Mouse (Mus musculus): ENCODE measurements at regions not wholly inside any gene's neighbourhood (a gene's known extent, or its start where the extent isn't known, plus 50 kb on each side); places are given as distances from the start of the nearest gene placed in this dataset.
"Not testable (repeated sequence)": the region's sequence is repeated elsewhere in the genome, so short reads cannot be mapped to it uniquely, and the experiment has no call there.

GRCm38 (mm10) chr3:54577851-54578250, 114.8 kb upstream of the Supt20 start:
- ATAC-seq (replicated peaks; ENCODE audit: low FRiP score, low read depth) = no peak
- no peak for DNase-seq (ENCODE audit: low spot score)
- Histone ChIP-seq H3K9ac (ENCODE audit: low read depth, low read length) (no peak overlapping the region), H3K4me2 (ENCODE audit: low read length) (no peak overlapping the region), H3K9me3 (replicated peaks; ENCODE audit: low read length) (no peaks in the 10 kb centered on the region; the same call in 1 of the 2 replicates), H3K36me3 (ENCODE audit: insufficient read depth, low read length) (no peaks in the 10 kb centered on the region), H3K27me3 (ENCODE audit: insufficient read depth, low read length) (no peaks in the 10 kb centered on the region), H3K27ac (no peak overlapping the region), H3K4me1 (replicated peaks; ENCODE audit: insufficient read depth, low read length) (no peaks in the 10 kb centered on the region), H3K4me3 (replicated peaks; ENCODE audit: low read depth, low read length) (no peak overlapping the region)
- 87% methylated on average over 5 of the region's 5 CpGs for WGBS
- no peak for TF ChIP-seq CTCF (IDR thresholded peaks at IDR 0.05; ENCODE audit: low read depth)

DNA sequence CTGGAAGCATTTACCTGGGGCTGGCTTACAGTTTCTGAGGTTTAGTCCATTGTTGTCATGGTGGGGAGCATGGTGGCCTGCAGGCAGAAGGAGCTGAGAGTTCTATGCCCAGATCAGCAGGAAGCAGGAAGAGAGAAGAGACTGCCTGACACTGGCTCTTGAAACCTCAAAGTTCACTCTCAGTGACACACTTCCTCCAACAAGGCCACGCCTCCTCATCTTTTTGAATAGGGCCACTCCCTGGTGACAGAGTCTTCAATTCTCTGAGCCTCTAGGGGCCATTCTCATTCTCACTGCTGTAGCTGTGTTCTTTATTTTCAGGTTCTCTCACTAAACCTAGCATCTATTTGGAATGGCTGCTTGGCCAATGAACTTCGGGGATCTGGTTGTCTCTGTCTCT, 113.2 kb upstream of the Supt20 start:
- H3K36me3 ChIP-seq (ENCODE audit: insufficient read depth, low read length) = no peaks in the 10 kb centered on the region
- H3K4me3 ChIP-seq (replicated peaks; ENCODE audit: low read depth, low read length) = no peak overlapping the region
- DNase-seq (ENCODE audit: low spot score) (no peak), ATAC-seq (replicated peaks; ENCODE audit: low FRiP score, low read depth) (no peak)
- H3K9me3 ChIP-seq (replicated peaks; ENCODE audit: low read length) = no peaks in the 10 kb centered on the region; the same call in 1 of the 2 replicates
- no peak overlapping the region for H3K27ac ChIP-seq
- no peaks in the 10 kb centered on the region for H3K27me3 ChIP-seq (ENCODE audit: insufficient read depth, low read length)
- no peak overlapping the region for H3K4me2 ChIP-seq (ENCODE audit: low read length)
- 96% methylated on average over 2 of the region's 2 CpGs for WGBS
- no peak overlapping the region for H3K9ac ChIP-seq (ENCODE audit: low read depth, low read length)
- TF ChIP-seq CTCF (IDR thresholded peaks at IDR 0.05; ENCODE audit: low read depth) = no peak
- H3K4me1 ChIP-seq (replicated peaks; ENCODE audit: insufficient read depth, low read length) = no peaks in the 10 kb centered on the region

GRCm38 (mm10) chr3:54580339-54580738, 112.3 kb upstream of the Supt20 start:
- H3K4me2 ChIP-seq (ENCODE audit: low read length) = no peak overlapping the region
- no peaks in the 10 kb centered on the region for H3K36me3 ChIP-seq (ENCODE audit: insufficient read depth, low read length)
- H3K9ac ChIP-seq (ENCODE audit: low read depth, low read length) = no peak overlapping the region
- H3K9me3 ChIP-seq (replicated peaks; ENCODE audit: low read length) = no peaks in the 10 kb centered on the region; the same call in 1 of the 2 replicates
- no peak overlapping the region for H3K27ac ChIP-seq
- H3K4me1 ChIP-seq (replicated peaks; ENCODE audit: insufficient read depth, low read length) = no peaks in the 10 kb centered on the region
- H3K4me3 ChIP-seq (replicated peaks; ENCODE audit: low read depth, low read length) = no peak overlapping the region
- DNase-seq (ENCODE audit: low spot score) = no peak
- WGBS = 93% methylated on average over 6 of the region's 6 CpGs
- no peak for ATAC-seq (replicated peaks; ENCODE audit: low FRiP score, low read depth)
- no peaks in the 10 kb centered on the region for H3K27me3 ChIP-seq (ENCODE audit: insufficient read depth, low read length)
- TF ChIP-seq CTCF (IDR thresholded peaks at IDR 0.05; ENCODE audit: low read depth) = no peak

- not testable (repeated sequence) for H3K4me1 ChIP-seq (replicated peaks; ENCODE audit: insufficient read depth, low read length); H3K27ac ChIP-seq; H3K27me3 ChIP-seq (ENCODE audit: insufficient read depth, low read length); H3K4me3 ChIP-seq (replicated peaks; ENCODE audit: low read depth, low read length); H3K9me3 ChIP-seq (replicated peaks; ENCODE audit: low read length); H3K36me3 ChIP-seq (ENCODE audit: insufficient read depth, low read length); H3K4me2 ChIP-seq (ENCODE audit: low read length); ATAC-seq (replicated peaks; ENCODE audit: low FRiP score, low read depth); DNase-seq (ENCODE audit: low spot score); H3K9ac ChIP-seq (ENCODE audit: low read depth, low read length)
- WGBS = 92% methylated on average over 9 of the region's 10 CpGs
Observed at GRCm38 (mm10) chr3:54585781-54586180, 106.8 kb upstream of the Supt20 start.

- no peak for ATAC-seq (replicated peaks; ENCODE audit: low FRiP score, low read depth)
- 43% methylated on average over 21 of the region's 21 CpGs for WGBS
- DNase-seq (ENCODE audit: low spot score) = peak; percentile 72
Observed at GRCm38 (mm10) chr3:54587127-54587995, 105.2 kb upstream of the Supt20 start.

DNA sequence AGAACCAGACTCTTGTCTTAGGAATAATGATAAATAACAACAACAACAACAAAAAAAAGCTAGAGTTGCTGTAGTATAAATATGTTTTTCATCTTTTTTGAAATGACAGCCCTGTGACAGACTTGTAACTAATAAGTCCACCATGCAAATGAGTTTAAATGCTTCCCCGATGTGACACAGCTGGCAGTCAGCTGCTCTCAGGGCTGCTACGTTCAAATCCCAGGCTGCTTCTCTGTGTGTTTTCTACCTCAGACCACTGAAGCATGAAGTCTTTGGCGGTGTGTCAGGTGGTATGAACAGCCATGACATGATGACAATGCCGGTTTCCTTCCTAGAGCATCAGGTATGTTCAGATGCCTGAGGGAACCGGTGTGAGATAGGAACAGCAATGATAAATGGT, 104.4 kb upstream of the Supt20 start:
- no peak for TF ChIP-seq CTCF (IDR thresholded peaks at IDR 0.05; ENCODE audit: low read depth)
- no peaks in the 10 kb centered on the region for H3K9me3 ChIP-seq (replicated peaks; ENCODE audit: low read length)
- no peaks in the 10 kb centered on the region for H3K36me3 ChIP-seq (ENCODE audit: insufficient read depth, low read length)
- 50% methylated on average over 5 of the region's 5 CpGs for WGBS
- DNase-seq (ENCODE audit: low spot score) (peak; percentile 37), ATAC-seq (replicated peaks; ENCODE audit: low FRiP score, low read depth) (no peak)
- 0 out of 2 replicates have a peak, but pooled peaks cover 4% of the 10 kb centered on the region for H3K4me1 ChIP-seq (replicated peaks; ENCODE audit: insufficient read depth, low read length)
- no peak overlapping the region for H3K4me3 ChIP-seq (replicated peaks; ENCODE audit: low read depth, low read length)
- H3K4me2 ChIP-seq (ENCODE audit: low read length) = no peak overlapping the region
- H3K27ac ChIP-seq = no peak overlapping the region
- H3K9ac ChIP-seq (ENCODE audit: low read depth, low read length) = no peak overlapping the region
- H3K27me3 ChIP-seq (ENCODE audit: insufficient read depth, low read length) = no peaks in the 10 kb centered on the region

More at GRCm38 (mm10) chr3:54587127-54587995, 105.2 kb upstream of the Supt20 start:
- no peak for TF ChIP-seq CTCF (IDR thresholded peaks at IDR 0.05; ENCODE audit: low read depth)
- no peaks in the 10 kb centered on the region for H3K9me3 ChIP-seq (replicated peaks; ENCODE audit: low read length)
- H3K4me3 ChIP-seq (replicated peaks; ENCODE audit: low read depth, low read length) = 0 out of 2 replicates have a peak overlapping the region, but pooled peaks have one; percentile 6
- peak overlapping the region; percentile 32 for H3K27ac ChIP-seq
- H3K9ac ChIP-seq (ENCODE audit: low read depth, low read length) = no peak overlapping the region
- no peaks in the 10 kb centered on the region for H3K27me3 ChIP-seq (ENCODE audit: insufficient read depth, low read length)
- H3K4me2 ChIP-seq (ENCODE audit: low read length) = peak overlapping the region; percentile 47
- no peaks in the 10 kb centered on the region for H3K4me1 ChIP-seq (replicated peaks; ENCODE audit: insufficient read depth, low read length)
- H3K36me3 ChIP-seq (ENCODE audit: insufficient read depth, low read length) = no peaks in the 10 kb centered on the region

Measured in kidney, postnatal 0 days (tissue).